Comparison of ENCODE assay signal across 8 mouse cellular contexts in genomic region chr6:84587471-84588101, GRCm38 (mm10). TPM values are rescaled to one million over a fixed set of nuclear protein-coding genes. Genes with fewer than 3 reads are reported as not detected.
DNase-seq lines count a peak whose midpoint lies in the region; ATAC-seq lines count a peak whose summit lies in the region.

No protein-coding gene starts in this region.

- peaks cover 39% of the 10 kb centered on the region for H3K4me1 ChIP-seq in forebrain, embryonic 11.5 days (replicated peaks; ENCODE audit: control insufficient read depth, insufficient read depth, low read length)
- H3K4me1 ChIP-seq in hindbrain, embryonic 10.5 days (replicated peaks) = peaks cover 97% of the 10 kb centered on the region
- H3K4me1 ChIP-seq in limb, embryonic 13.5 days = peaks cover 53% of the 10 kb centered on the region
- peaks cover 53% of the 10 kb centered on the region for H3K4me1 ChIP-seq in midbrain, embryonic 14.5 days (ENCODE audit: control insufficient read depth, insufficient read depth, low read length)

- peak overlapping the region; percentile 40 for H3K4me3 ChIP-seq in forebrain, embryonic 11.5 days (ENCODE audit: low read depth, low read length)
- peak overlapping the region; percentile 70 for H3K4me3 ChIP-seq in hindbrain, embryonic 10.5 days
- H3K4me3 ChIP-seq in limb, embryonic 13.5 days = peak overlapping the region; percentile 73
- H3K4me3 ChIP-seq in midbrain, embryonic 14.5 days (replicated peaks; ENCODE audit: low read depth, low read length) = peak overlapping the region; percentile 43

- no peaks in the 10 kb centered on the region for H3K36me3 ChIP-seq in forebrain, embryonic 11.5 days (ENCODE audit: control insufficient read depth, insufficient read depth, low read length)
- H3K36me3 ChIP-seq in hindbrain, embryonic 10.5 days = peaks cover 17% of the 10 kb centered on the region
- peaks cover under 1% of the 10 kb centered on the region; the same call in 1 of the 2 replicates for H3K36me3 ChIP-seq in limb, embryonic 13.5 days
- no peaks in the 10 kb centered on the region for H3K36me3 ChIP-seq in midbrain, embryonic 14.5 days (ENCODE audit: control insufficient read depth, insufficient read depth, low read length)

- under 1% methylated on average over 51 of the region's 51 CpGs for WGBS in forebrain, embryonic 11.5 days
- under 1% methylated on average over 51 of the region's 51 CpGs for WGBS in hindbrain, embryonic 10.5 days
- under 1% methylated on average over 51 of the region's 51 CpGs for WGBS in limb, embryonic 13.5 days
- under 1% methylated on average over 51 of the region's 51 CpGs for WGBS in midbrain, embryonic 14.5 days

- DNase-seq in thymus, postnatal 14 days = peak; percentile 28
- DNase-seq in thymus, postnatal 0 days (ENCODE audit: low spot score) = no peak
- peak; percentile 77 for DNase-seq in forebrain, embryonic 11.5 days (ENCODE audit: low spot score)
- peak; percentile 73 for DNase-seq in hindbrain, embryonic 10.5 days (ENCODE audit: low spot score)
- peak; percentile 73 for DNase-seq in midbrain, embryonic 14.5 days
- no peak for DNase-seq in frontal cortex, adult 2 months (ENCODE audit: extremely low spot score in 1 of 2, low spot score in 1 of 2)

- ATAC-seq in forebrain, embryonic 11.5 days (replicated peaks; ENCODE audit: low FRiP score) = no peak
- no peak for ATAC-seq in limb, embryonic 13.5 days (ENCODE audit: low FRiP score, low read depth)
- ATAC-seq in midbrain, embryonic 14.5 days (ENCODE audit: low FRiP score, low TSS enrichment) = no peak
- ATAC-seq in erythroblast, adult 5-6 weeks (replicated peaks; ENCODE audit: low FRiP score, poor library complexity, severe bottlenecking) = no peak

- peak overlapping the region; percentile 43 for H3K9ac ChIP-seq in forebrain, embryonic 11.5 days (ENCODE audit: low read length)
- H3K9ac ChIP-seq in limb, embryonic 13.5 days = peak overlapping the region; percentile 88
- H3K9ac ChIP-seq in midbrain, embryonic 14.5 days (replicated peaks; ENCODE audit: low read length) = peak overlapping the region; percentile 54

- no peak overlapping the region for H3K27ac ChIP-seq in forebrain, embryonic 11.5 days (ENCODE audit: low read depth, low read length)
- peak overlapping the region; percentile 90 for H3K27ac ChIP-seq in hindbrain, embryonic 10.5 days
- peak overlapping the region; percentile 95 for H3K27ac ChIP-seq in limb, embryonic 13.5 days
- peak overlapping the region; percentile 70 for H3K27ac ChIP-seq in midbrain, embryonic 14.5 days (replicated peaks; ENCODE audit: low read depth, low read length)

- H3K4me2 ChIP-seq in forebrain, embryonic 11.5 days (ENCODE audit: low read depth, low read length, severe bottlenecking) = peak overlapping the region; percentile 85
- H3K4me2 ChIP-seq in limb, embryonic 13.5 days (replicated peaks) = peak overlapping the region; percentile 98
- peak overlapping the region; percentile 84 for H3K4me2 ChIP-seq in midbrain, embryonic 14.5 days (ENCODE audit: low read length)

- H3K27me3 ChIP-seq in forebrain, embryonic 11.5 days (ENCODE audit: control insufficient read depth, insufficient read depth, low read length) = peaks cover 77% of the 10 kb centered on the region
- peaks cover 94% of the 10 kb centered on the region for H3K27me3 ChIP-seq in hindbrain, embryonic 10.5 days (ENCODE audit: insufficient read depth, poor library complexity, severe bottlenecking)
- H3K27me3 ChIP-seq in limb, embryonic 13.5 days = peaks cover 20% of the 10 kb centered on the region
- peaks cover 77% of the 10 kb centered on the region for H3K27me3 ChIP-seq in midbrain, embryonic 14.5 days (ENCODE audit: control insufficient read depth, insufficient read depth, low read length)

- no peaks in the 10 kb centered on the region for H3K9me3 ChIP-seq in forebrain, embryonic 11.5 days (ENCODE audit: control insufficient read depth, low read length)
- no peaks in the 10 kb centered on the region for H3K9me3 ChIP-seq in hindbrain, embryonic 10.5 days
- no peaks in the 10 kb centered on the region for H3K9me3 ChIP-seq in limb, embryonic 13.5 days
- H3K9me3 ChIP-seq in midbrain, embryonic 14.5 days (ENCODE audit: control insufficient read depth, low read length) = no peaks in the 10 kb centered on the region

RNA-seq across cellular contexts. Expression of gene Cyp26b1, which starts 6.1 kb away (rescaled TPM):
- 3.0 and 3.4 TPM in 2 replicates for polyA plus RNA-seq in thymus, postnatal 0 days (2015; fragmentation: Nextera tagmentation; extraction: Ambion mirVana)
- polyA plus RNA-seq in forebrain, embryonic 11.5 days (2014; fragmentation: Nextera tagmentation; extraction: Ambion mirVana) = 0.84 and 1.2 TPM in 2 replicates
- polyA plus RNA-seq in hindbrain, embryonic 10.5 days (2016; fragmentation: Nextera tagmentation; extraction: Ambion mirVana) = 21.1 and 26.2 TPM in 2 replicates
- 20.0 and 20.5 TPM in 2 replicates for polyA plus RNA-seq in limb, embryonic 13.5 days (2015; fragmentation: Nextera tagmentation; extraction: Ambion mirVana)
- polyA plus RNA-seq in midbrain, embryonic 14.5 days (2014; fragmentation: Nextera tagmentation; extraction: Ambion mirVana) = 21.9 and 29.5 TPM in 2 replicates
- 3.3 and 3.5 TPM in 2 replicates for polyA plus RNA-seq in frontal cortex, adult 2 months (2012; rRNA removed)
- total RNA-seq in erythroblast, adult 5-6 weeks (2015; ENCODE audit: low replicate concordance) = not detected in 2 replicates
- not detected in 2 replicates for total RNA-seq in erythroblast, adult 5-6 weeks (2017; ENCODE audit: low replicate concordance)

Comparison
In these comparisons a context has a peak if more than half of its experiments do, and no peak if none do; other contexts are left out.
1. DNase-seq: peak in thymus, postnatal 14 days (single experiment), forebrain, embryonic 11.5 days (single experiment), hindbrain, embryonic 10.5 days (single experiment) and midbrain, embryonic 14.5 days (single experiment); none in thymus, postnatal 0 days (single experiment) and frontal cortex, adult 2 months (0 of 2).
2. Peak in every context shown above with its lines, with median percentiles within 50 percentile points of each other: H3K4me2 ChIP-seq, H3K4me3 ChIP-seq and H3K9ac ChIP-seq.